Mouse (Mus musculus) central nervous system, embryonic 14 days (tissue): ENCODE measurements around the gene Gm17455. TPM values are rescaled to one million over a fixed set of nuclear protein-coding genes. Genes with fewer than 3 reads are reported as not detected.

Experiments used
- polyA plus RNA-seq: library from polyadenylated mRNA; depleted of rRNA; stranded (reverse); fragments of >200 nt; gene quantifications from 2 replicates; pipeline ENCODE4 v1.2.3, GENCODE M21; 2012; rRNA removed

The Gm17455 gene
- 6.2 and 6.3 TPM in 2 replicates for polyA plus RNA-seq

GRCm38 (mm10) chr10:60399449-60399848 lies at the start of gene Gm17455:
TSS of gene Gm17455 (plus strand) at chr10:60399726.

Other genes starting within 250 kb of the Gm17455 start
- gene Chst3, start 180.5 kb upstream of the Gm17455 start, polyA plus RNA-seq = 3.5 and 4.3 TPM in 2 replicates
- gene Psap, start 122.1 kb upstream of the Gm17455 start, polyA plus RNA-seq = 617 and 671 TPM in 2 replicates
- 4.0 and 5.6 TPM in 2 replicates for gene Vsir, start 52.9 kb upstream of the Gm17455 start, polyA plus RNA-seq